ENCODE assay signal across 8 mouse cellular contexts in genomic region chr17:3415580-3415979, GRCm38 (mm10).
DNase-seq lines count a peak whose midpoint lies in the region; ATAC-seq and TF ChIP-seq lines count a peak whose summit lies in the region.

No protein-coding gene starts in this region.

- H3K27ac ChIP-seq in heart, embryonic 16.5 days (ENCODE audit: low read length) = no peak overlapping the region
- no peak overlapping the region for H3K27ac ChIP-seq in hindbrain, embryonic 12.5 days

- peak; percentile 84 for ATAC-seq in cerebellum, adult (ENCODE audit: insufficient number of reproducible peaks, low FRiP score, low TSS enrichment)
- ATAC-seq in heart, embryonic 16.5 days (replicated peaks; ENCODE audit: extremely low read depth, insufficient read depth, low FRiP score) = peak; percentile 37
- no peak for ATAC-seq in hindbrain, embryonic 12.5 days (ENCODE audit: low FRiP score)

- no peak overlapping the region for H3K4me3 ChIP-seq in lung, adult 2 months (replicated peaks; ENCODE audit: extremely low read depth, low read depth, low read length)
- no peak overlapping the region for H3K4me3 ChIP-seq in heart, embryonic 16.5 days (ENCODE audit: low read length)
- H3K4me3 ChIP-seq in hindbrain, embryonic 12.5 days = no peak overlapping the region

- TF ChIP-seq POLR2A in lung, adult 2 months (IDR thresholded peaks at IDR 0.05; ENCODE audit: borderline replicate concordance, extremely low read depth, low read depth, low read length) = no peak

- H3K4me1 ChIP-seq in lung, adult 2 months (ENCODE audit: control insufficient read depth, insufficient read depth, low read length) = no peaks in the 10 kb centered on the region
- peaks cover 5% of the 10 kb centered on the region; the same call in 1 of the 2 replicates for H3K4me1 ChIP-seq in heart, embryonic 16.5 days (ENCODE audit: control insufficient read depth, insufficient read depth, low read length)
- 0 out of 2 replicates have a peak, but pooled peaks cover 4% of the 10 kb centered on the region for H3K4me1 ChIP-seq in hindbrain, embryonic 12.5 days

- no peaks in the 10 kb centered on the region for H3K27me3 ChIP-seq in heart, embryonic 16.5 days (ENCODE audit: control insufficient read depth, insufficient read depth, low read length)
- peaks cover 14% of the 10 kb centered on the region for H3K27me3 ChIP-seq in hindbrain, embryonic 12.5 days

- H3K9me3 ChIP-seq in heart, embryonic 16.5 days (replicated peaks; ENCODE audit: control insufficient read depth, low read length) = no peaks in the 10 kb centered on the region
- no peaks in the 10 kb centered on the region for H3K9me3 ChIP-seq in hindbrain, embryonic 12.5 days (replicated peaks)

- peak; percentile 6 to 18 for DNase-seq in lung, adult 18-20 months
- no peak for DNase-seq in lung, adult 2 months
- peak; percentile 53 for DNase-seq in lung, postnatal 36 days
- no peak for DNase-seq in thymus, postnatal 14 days
- no peak for DNase-seq in embryo, embryonic 11 days

- WGBS in lung, adult 2 months = 54% methylated on average over 3 of the region's 3 CpGs
- 71% methylated on average over 3 of the region's 3 CpGs for WGBS in heart, embryonic 16.5 days
- WGBS in hindbrain, embryonic 12.5 days = 87% methylated on average over 3 of the region's 3 CpGs

- H3K36me3 ChIP-seq in heart, embryonic 16.5 days (ENCODE audit: control insufficient read depth, insufficient read depth) = no peaks in the 10 kb centered on the region
- H3K36me3 ChIP-seq in hindbrain, embryonic 12.5 days = no peaks in the 10 kb centered on the region

- no peak overlapping the region for H3K4me2 ChIP-seq in heart, embryonic 16.5 days (ENCODE audit: low read depth, low read length)
- no peak overlapping the region for H3K4me2 ChIP-seq in hindbrain, embryonic 12.5 days (replicated peaks)

- no peak overlapping the region for H3K9ac ChIP-seq in heart, embryonic 16.5 days (ENCODE audit: low read length)
- H3K9ac ChIP-seq in hindbrain, embryonic 12.5 days = no peak overlapping the region

- TF ChIP-seq CTCF in lung, adult 2 months (IDR thresholded peaks at IDR 0.05; ENCODE audit: insufficient read depth, low read length) = no peak

Comparison
In these comparisons a context has a peak if more than half of its experiments do, and no peak if none do; other contexts are left out.
1. DNase-seq: peak in lung, adult 18-20 months (2 of 2) and lung, postnatal 36 days (single experiment); none in lung, adult 2 months (single experiment), thymus, postnatal 14 days (single experiment) and embryo, embryonic 11 days (single experiment).